Mouse (Mus musculus) monocyte, adult 2 months (primary cell): ENCODE data around the gene Tmed1.
"Not testable (repeated sequence)": the region's sequence is repeated elsewhere in the genome, so short reads cannot be mapped to it uniquely, and the experiment has no call there.

ENCODE experiments used
- DNase-seq, 2 experiments: peaks; one replicate each; pipeline ENCODE4 v3.0.0; 2022; ENCODE audit warnings: low spot score in 2 of 2, low read depth in 1 of 2

Tmed1 gene

DNA sequence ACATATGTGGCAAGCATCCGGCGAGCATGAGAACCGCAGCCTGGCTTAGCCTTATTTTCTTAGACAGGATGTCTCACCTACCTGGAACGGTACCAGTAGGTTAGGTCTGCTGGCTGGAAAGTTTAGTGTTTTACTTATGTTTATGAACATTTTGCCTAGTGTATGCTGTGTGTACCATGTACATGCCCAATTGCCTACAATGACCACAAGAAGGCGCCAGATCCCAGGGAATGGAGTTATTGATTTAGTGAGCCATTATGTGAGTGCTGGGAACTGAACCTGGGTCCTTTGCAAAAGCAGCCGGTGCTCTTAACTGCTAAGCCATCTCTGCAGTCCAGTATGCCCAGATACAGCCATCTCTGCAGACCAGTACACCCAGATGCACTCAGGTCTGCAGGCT is 32.3 kb downstream of the Tmed1 start:
- DNase-seq = no peak

DNA sequence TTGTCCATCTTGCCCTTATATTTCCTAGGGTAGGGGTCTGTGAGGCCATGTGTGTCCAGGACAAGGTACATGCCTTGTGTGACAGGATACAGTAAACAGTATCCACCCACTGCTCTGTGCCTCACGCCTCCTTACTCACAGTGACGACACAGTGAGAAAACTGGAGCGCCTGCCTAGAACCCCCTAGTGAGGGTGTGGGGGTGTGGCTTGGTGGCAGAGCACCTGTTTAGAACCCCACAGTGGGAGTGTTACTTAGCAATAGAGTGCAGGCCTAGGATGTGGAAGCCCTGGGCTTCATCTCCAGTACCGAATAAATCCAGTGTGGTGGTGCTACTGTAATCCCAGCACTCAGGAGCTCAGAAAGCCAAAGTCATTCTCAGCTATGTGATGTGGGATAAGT is 37.1 kb downstream of the Tmed1 start:
- no peak for DNase-seq

DNA sequence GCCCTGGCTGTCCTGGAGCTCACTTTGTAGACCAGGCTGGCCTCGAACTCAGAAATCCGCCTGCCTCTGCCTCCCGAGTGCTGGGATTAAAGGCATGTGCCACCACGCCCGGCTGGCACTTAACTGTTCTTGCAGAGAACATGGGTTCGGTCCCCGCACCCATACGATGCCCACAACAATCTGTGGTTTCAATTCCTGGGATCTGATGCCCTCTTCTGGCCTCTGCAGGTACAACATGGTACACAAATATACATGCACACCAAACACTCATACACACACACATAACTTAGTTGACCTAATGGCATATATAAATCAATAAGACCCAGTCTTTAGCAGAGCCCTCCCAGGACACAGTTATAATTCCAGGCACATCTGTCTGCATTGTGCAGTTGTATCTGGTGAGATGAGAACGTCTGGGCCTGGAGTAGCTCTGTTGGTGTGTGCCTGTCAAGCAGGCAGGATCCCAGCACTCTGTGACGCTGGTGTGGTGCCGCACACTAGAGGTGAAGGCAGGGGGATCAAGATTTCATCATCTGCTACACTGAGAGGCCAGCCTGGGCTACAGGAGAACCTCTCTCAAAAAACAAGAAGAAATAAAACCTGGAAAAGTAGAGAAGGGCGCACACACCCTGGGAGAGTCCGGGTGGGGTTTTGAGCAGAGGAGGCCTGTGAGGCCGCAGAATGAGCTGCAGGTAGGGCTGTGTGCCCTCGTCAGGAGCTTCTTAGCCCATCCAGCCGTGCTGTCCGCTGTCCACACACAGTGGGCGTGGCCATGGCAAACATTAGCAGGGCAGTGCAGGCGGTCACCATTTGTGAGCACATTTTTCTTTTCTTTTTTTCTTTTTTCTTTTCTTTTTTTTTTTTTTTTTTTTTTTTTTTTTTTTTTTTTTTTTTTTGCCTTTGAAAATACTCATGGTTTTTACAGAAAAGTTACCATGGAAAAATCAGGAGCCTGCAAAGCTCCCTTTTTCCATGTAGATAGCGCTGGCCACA is 40.7 kb downstream of the Tmed1 start:
- peak in 1 of 2 experiments; percentile 46 for DNase-seq

DNA sequence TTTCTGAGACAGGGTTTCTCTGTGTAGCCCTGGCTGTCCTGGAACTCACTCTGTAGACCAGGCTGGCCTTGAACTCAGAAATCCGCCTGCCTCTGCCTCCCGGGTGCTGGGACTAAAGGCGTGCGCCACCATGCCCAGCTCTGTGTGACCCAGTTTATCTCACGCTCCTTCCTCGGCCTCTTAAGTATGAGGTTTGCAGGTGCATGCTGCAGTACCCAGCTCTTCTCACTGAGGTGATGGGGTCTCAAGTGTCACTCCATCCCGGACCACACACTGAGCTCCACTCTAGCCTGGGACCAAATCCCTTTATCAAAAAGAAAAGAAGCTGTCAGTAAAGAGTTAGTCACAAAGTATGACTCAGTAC is 45.5 kb downstream of the Tmed1 start:
- DNase-seq = not testable (repeated sequence)

DNA sequence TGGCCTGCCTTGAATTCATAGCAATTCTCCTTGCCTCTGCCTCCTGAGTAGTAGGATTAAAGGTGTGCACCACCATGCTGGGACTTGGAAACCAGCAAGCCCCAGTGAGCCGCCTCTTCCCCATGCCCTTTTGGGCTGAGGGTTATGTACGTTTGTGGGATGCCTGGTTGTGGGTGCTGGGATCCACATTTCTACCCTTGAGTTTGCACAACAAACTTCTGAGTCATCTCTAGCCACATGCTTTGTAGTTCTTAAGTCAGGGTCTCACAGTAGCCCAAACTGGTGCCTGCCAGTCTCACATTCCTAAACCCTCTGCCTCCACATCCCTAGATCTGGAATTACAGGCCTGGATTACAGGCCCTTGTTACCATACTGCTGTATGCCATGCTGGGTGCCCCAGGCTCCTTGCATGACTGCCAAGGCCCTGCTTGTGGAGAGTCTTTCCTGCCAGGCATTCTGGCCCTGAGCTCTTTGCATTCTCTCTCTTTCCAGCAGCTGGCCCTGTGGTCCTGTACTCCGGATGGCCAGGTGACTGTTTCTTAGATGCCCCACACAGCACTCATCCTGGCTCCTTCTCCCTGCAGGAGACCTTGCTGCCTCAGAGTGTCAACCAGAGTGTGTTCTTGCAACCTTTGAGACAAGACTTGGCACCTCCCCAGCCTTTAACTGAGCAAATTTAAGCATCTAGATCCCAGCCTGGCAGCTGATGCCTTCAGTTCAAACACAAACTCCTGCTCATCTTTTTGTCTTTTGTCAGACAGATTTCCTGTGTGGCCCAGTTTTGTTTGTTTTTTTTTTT is 46.1 kb downstream of the Tmed1 start:
- no peak for DNase-seq

DNA sequence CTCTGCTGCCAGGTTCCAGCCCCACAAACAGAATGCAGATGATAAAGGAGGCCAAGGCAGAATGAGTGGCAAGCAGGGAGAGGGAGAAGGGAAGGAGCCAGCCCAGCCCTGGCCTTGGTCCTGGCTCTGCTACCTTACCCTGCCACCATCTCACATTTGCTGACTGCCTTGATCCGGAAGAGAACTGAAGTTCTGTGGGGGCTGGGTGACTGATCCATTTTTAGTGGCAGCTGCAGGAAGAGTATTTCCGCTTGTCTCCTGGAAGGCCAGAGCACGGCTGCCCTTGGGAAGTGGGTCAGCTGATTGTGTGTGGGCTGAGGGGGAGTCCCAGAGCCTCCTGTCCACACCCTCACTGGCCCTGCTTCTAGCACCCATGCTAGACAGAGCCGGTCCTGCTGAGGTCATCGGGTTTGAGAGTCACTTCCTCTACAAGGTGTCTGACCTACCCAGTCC is 46.9 kb downstream of the Tmed1 start:
- no peak for DNase-seq

DNA sequence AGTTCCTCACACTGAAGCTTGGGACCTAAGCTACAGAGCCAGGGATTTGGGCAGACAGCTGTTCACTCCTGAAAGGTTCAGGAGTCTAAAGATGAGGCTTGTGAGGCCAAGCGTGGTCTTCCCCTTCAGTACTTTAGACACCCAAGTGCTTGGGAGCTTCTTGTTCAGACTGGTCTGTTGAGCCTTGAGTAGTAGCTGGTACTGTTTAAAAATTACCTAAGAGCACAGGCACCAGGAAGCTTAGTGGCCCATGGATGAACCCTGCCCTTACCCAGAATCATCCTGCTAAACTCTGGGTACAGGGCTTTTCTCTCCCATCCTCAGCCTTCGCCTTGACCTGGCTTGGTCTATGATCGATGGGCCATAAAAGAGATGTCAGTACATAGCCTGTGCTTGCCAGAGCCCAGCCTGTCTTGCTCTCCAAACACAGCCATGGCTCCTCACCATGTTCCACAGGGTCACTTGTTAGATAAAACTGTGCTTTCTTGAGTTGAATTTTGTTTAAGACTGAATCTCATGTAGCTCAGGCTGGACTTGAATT is 49.6 kb downstream of the Tmed1 start:
- DNase-seq = no peak

DNA sequence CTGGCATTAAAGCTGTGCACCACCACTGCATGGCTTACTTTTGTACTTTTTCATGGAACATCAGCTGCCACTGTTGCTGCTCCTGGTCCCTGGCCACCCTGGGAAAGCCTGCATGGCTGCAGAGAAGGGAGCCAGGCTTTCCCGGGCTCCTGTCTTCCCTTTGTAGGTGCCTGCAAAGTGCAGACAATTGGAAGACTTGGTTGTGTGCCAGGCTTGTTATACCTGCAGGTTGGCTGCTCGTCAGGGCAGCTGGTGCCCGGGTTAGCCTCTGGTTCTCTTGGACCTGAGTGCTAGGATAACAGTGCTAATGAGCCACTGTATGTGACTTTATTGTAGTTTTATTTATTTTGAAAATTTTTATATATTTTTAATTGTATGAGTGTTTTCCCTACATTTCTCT is 51.2 kb downstream of the Tmed1 start:
- no peak for DNase-seq
